Mouse (Mus musculus) heart, adult 2 months (tissue): Measurements from ENCODE around the gene Inpp5a. TPM values are rescaled to one million over a fixed set of nuclear protein-coding genes. Genes with fewer than 3 reads are reported as not detected.

Experiments
- DNase-seq, 2 experiments: peaks; one replicate each; pipeline ENCODE4 v3.0.0; 2021
- H3K27ac ChIP-seq: fragments of 200-600 bp; 2 replicates; pipeline ENCODE4 v1.8.1; 2022
- H3K27me3 ChIP-seq: fragments of 200-500 bp; 2 replicates; pipeline ENCODE4 v1.6.1; 2012; ENCODE audit warnings: mild to moderate bottlenecking, low read length, inconsistent platforms, mixed read lengths; ENCODE audit not compliant: control insufficient read depth, insufficient read depth
- H3K36me3 ChIP-seq: fragments of 200-500 bp; 2 replicates; pipeline ENCODE4 v1.6.1; 2012; ENCODE audit warnings: low read length, inconsistent platforms; ENCODE audit not compliant: control insufficient read depth, insufficient read depth
- H3K4me1 ChIP-seq: fragments of 200-500 bp; 2 replicates; pipeline ENCODE4 v1.6.1; 2011; ENCODE audit warnings: low read length; ENCODE audit not compliant: control insufficient read depth, insufficient read depth
- H3K4me3 ChIP-seq: fragments of 200-600 bp; 2 replicates; pipeline ENCODE4 v1.8.1; 2022
- H3K79me2 ChIP-seq: fragments of 200-500 bp; replicated peaks from 2 replicates; pipeline ENCODE4 v1.6.1; 2012; ENCODE audit warnings: mild to moderate bottlenecking, inconsistent platforms, low read length, moderate library complexity, mixed read lengths; ENCODE audit not compliant: control insufficient read depth, insufficient read depth
- H3K9ac ChIP-seq: fragments of 200-500 bp; 2 replicates; pipeline ENCODE4 v1.6.1; 2012; ENCODE audit warnings: low read depth, mild to moderate bottlenecking, control low read depth, inconsistent platforms, low read length, mixed read lengths
- CTCF ChIP-seq: fragments of 200-600 bp; IDR thresholded peaks from 2 replicates; pipeline ENCODE4 v1.8.1; 2022; ENCODE audit warnings: antibody characterized with exemption, mild to moderate bottlenecking, moderate library complexity
- EP300 ChIP-seq: fragments of 200-500 bp; IDR thresholded peaks from 2 replicates; pipeline ENCODE4 v1.6.1; 2011; ENCODE audit warnings: low read depth, low read length, control low read depth; ENCODE audit not compliant: insufficient read depth
- POLR2A ChIP-seq: fragments of 200-500 bp; IDR thresholded peaks from 2 replicates; pipeline ENCODE4 v1.6.1; 2011; ENCODE audit warnings: mild to moderate bottlenecking, low read depth, low read length, control low read depth; ENCODE audit not compliant: insufficient read depth
- WGBS: fragments of 180-500 bp; shearing (Covaris S2); methylation state at CpG from one replicate; pipeline ENCODE4 v1.1.7; 2018; 5-methylcytosine and 5-hydroxymethylcytosine counted together
- intact Hi-C: fragments of 180-260 bp; cut with DNase I; formaldehyde crosslinking; loops from one replicate; pipeline ENCODE4 v1.15.1; 2025
- polyA plus RNA-seq: library from polyadenylated mRNA; depleted of rRNA; stranded (reverse); fragments of >200 nt; gene quantifications from 2 replicates; pipeline ENCODE4 v1.2.3, GENCODE M21; 2012
- total RNA-seq, 2 experiments: library from RNA; stranded (reverse); gene quantifications; 2 replicates each; pipeline ENCODE4 v1.2.3; 2021

Inpp5a gene
- total and polyA plus RNA-seq, 3 experiments: 134 to 306 (median 280) TPM

DNA sequence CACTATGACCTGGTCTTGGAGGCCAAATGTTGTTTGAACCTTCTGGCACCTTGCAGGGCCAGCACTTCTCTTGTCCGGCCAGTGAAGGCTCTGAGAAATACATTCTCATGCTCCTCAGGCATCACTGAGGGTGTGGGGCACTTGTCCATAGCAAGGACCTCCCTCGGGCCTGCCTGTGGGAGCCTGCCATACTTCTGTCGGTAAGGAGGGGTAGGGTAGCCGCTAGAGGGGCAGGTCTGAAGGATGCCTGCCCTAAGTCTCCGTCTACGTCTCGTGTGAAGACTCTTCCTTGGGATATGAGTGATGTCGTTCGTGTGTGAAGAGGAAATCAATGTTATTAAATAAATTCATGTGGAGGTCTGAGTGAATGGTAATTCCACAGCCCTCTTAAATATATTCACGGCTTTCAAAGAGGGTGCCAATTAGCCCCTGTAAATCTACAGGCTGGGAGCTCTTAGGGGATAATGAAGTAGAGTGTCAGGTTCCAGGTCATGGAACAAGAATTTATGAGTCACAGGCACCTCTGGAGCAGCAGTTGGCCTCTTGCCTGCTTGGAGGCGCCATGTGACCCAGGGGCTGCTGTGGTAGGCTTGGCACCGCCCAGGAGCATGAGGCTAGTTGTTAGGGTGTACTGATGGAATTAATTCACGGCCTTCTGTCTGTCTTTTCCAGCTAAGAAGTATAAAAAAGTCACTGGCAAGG, 127.2 kb downstream of the Inpp5a start:
- H3K36me3 ChIP-seq: peaks cover 6% of the 10 kb centered on the region; the same call in 1 of the 2 replicates
- 67% methylated on average over 13 of the region's 13 CpGs for WGBS
- H3K4me1 ChIP-seq: peaks cover 9% of the 10 kb centered on the region
- intact Hi-C loops: no loop called here
- no peak for TF ChIP-seq CTCF
- no peak for TF ChIP-seq POLR2A
- no peak for TF ChIP-seq EP300
- H3K9ac ChIP-seq: no peak overlapping the region
- DNase-seq: peak; percentile 47 to 74
- no peaks in the 10 kb centered on the region for H3K79me2 ChIP-seq
- no peak overlapping the region for H3K27ac ChIP-seq
- no peaks in the 10 kb centered on the region for H3K27me3 ChIP-seq
- no peak overlapping the region for H3K4me3 ChIP-seq

DNA sequence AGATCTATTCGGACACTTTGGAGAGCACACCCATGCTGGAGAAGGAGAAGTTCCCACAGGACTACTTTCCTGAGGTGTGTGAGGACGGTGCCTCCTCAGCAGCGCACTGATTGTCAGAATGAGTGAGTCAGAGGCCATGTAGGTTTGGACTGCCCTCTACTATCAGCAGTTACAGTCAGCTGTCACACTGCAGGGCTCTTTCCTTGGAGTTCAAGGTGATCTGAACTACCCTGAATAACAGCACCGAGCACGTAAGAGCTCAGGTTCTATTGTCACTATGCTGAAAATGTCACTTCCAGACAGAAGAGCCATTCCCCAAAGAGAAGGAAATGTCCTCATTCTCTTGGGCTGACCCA, 127.7 kb downstream of the Inpp5a start:
- Histone ChIP-seq H3K27me3 (no peaks in the 10 kb centered on the region), H3K27ac (no peak overlapping the region), H3K4me3 (no peak overlapping the region), H3K79me2 (no peaks in the 10 kb centered on the region), H3K4me1 (peaks cover 9% of the 10 kb centered on the region), H3K36me3 (peaks cover 6% of the 10 kb centered on the region; the same call in 1 of the 2 replicates), H3K9ac (no peak overlapping the region)
- DNase-seq: no peak
- intact Hi-C loops: no loop called here
- 68% methylated on average over 5 of the region's 5 CpGs for WGBS
- no peak for TF ChIP-seq POLR2A
- no peak for TF ChIP-seq CTCF
- TF ChIP-seq EP300: no peak

DNA sequence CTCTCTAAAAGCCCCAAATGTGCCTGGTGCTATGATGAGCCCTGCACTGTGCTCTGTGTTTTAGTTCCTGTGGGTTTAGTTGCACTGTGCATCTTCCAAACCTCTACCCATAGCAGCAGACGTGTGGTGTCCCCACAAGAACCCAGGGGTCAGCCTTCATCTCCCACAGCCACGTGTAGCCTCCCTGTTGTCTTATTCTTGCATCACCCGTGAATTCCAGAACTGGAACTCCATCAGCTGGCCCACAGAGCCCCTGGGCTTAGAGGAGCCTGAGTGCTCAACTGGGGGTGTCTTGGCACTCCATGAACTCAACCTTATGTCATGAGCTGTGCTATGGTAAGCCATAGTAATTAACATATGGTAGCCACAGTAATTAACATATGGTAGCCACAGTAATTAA, 129.4 kb downstream of the Inpp5a start:
- Histone ChIP-seq H3K36me3 (peaks cover 6% of the 10 kb centered on the region; the same call in 1 of the 2 replicates), H3K4me1 (peaks cover 9% of the 10 kb centered on the region), H3K27ac (no peak overlapping the region), H3K9ac (no peak overlapping the region), H3K27me3 (no peaks in the 10 kb centered on the region), H3K79me2 (no peaks in the 10 kb centered on the region), H3K4me3 (no peak overlapping the region)
- intact Hi-C loops: no loop called here
- no peak for DNase-seq
- 69% methylated on average over 3 of the region's 3 CpGs for WGBS
- TF ChIP-seq POLR2A (no peak), CTCF (no peak), EP300 (no peak)

DNA sequence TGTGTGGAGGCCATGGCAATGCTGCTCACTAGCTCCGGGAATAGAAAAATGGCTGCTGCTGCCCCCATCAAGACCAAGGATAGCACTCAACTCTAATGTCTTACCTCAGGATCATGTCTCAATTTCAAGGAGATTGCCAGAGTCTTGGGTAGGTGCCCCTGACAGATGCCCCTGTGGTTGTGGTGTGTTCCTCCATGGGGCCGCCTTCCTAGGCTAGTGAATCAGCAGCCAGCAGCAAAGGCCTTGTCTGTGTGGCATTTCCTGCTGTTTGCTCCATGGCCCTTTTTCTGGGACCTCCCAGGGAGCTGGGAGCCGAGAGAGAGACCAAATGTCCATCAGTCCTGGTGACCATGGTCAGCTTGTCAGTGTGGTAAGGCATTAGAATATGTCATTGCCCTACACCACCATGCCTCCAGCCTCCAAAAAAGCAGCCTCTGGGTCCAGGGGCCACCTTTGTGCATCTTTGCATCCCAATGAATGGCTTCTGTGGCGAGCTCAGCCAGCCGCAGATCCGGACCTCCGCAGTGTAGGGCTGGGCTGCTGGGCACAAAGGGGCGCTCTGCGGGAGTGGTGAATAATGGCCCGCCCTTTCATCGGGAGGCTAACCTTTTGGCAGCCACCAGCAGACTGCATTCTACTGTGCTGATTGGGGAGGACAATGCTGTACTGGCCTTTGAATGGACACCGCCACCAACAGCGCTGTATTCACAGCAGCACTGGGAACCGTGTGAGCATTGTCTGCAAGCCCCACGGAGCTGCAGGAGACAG, 139.6 kb downstream of the Inpp5a start:
- Histone ChIP-seq H3K4me1 (no peaks in the 10 kb centered on the region), H3K27ac (no peak overlapping the region), H3K9ac (no peak overlapping the region), H3K4me3 (no peak overlapping the region), H3K27me3 (no peaks in the 10 kb centered on the region), H3K79me2 (no peaks in the 10 kb centered on the region), H3K36me3 (no peaks in the 10 kb centered on the region)
- no peak for DNase-seq
- WGBS: 66% methylated on average over 15 of the region's 15 CpGs
- intact Hi-C loops: no loop called here
- TF ChIP-seq EP300 (no peak), POLR2A (no peak), CTCF (no peak)

DNA sequence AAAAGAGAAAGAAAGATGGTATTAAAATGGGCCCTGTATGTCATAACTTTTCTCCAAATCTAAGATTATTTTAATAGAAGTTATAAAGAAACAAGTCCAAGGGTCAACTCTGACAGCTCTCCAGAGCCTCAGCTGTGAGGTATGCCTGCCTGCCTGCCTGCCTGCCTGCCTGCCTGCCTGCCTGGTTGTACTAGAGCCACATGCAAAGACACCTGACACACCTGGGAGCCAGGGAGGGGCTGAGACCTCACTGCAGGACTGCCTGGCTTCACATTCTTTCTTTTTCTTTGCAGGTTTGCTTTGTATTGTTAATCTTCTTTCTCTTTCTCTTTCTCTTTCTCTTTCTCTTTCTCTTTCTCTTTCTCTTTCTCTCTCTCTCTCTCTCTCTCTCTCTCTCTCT, 140.3 kb downstream of the Inpp5a start:
- H3K9ac ChIP-seq: no peak overlapping the region
- no peaks in the 10 kb centered on the region for H3K4me1 ChIP-seq
- no peaks in the 10 kb centered on the region for H3K27me3 ChIP-seq
- no peak for TF ChIP-seq EP300
- no peak for TF ChIP-seq POLR2A
- TF ChIP-seq CTCF: no peak
- intact Hi-C loops: no loop called here
- no peak for DNase-seq
- no peaks in the 10 kb centered on the region for H3K79me2 ChIP-seq
- H3K36me3 ChIP-seq: no peaks in the 10 kb centered on the region
- H3K4me3 ChIP-seq: no peak overlapping the region
- no peak overlapping the region for H3K27ac ChIP-seq

DNA sequence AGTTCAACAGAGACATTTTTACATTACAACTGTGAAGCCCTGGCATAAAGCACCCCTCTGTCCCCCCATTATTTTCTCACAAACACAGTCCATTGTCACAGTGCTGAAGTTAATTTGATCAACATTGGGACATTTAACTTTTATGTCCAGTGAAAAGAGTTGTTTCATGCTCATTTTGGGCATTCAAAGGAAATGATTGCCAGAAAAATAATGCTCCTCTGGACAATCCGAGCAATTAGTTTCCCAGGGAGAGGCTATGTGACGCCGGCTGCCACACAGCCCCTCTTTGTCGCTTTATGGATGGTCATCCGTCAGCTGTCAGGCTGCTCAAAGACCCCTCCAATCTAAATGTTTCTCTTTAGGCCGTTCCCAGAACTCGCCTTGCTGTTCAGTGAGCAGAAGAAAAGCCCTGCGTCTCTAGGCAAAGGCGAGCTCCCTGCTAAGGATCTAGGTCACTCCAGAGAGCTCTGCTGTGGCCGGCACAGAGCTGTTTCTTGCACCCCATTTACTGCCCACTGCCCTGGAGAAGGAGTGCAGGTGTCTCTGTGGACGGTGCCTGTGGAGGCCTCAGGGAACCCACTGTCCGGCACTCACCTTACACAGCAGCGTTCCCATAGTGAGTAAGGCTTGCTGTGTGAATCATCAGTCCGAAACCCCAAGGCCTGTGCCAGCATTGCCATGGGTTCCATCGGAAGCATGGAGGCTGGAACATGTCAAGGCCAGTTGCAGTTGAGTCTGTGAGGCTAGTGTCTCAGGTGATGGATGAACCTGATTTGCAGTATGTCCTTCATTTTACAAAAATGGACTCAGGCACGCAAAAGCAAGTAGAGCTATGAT, 141.9 kb downstream of the Inpp5a start:
- no peaks in the 10 kb centered on the region for H3K36me3 ChIP-seq
- no peak for DNase-seq
- no peak overlapping the region for H3K4me3 ChIP-seq
- no peaks in the 10 kb centered on the region for H3K79me2 ChIP-seq
- no peaks in the 10 kb centered on the region for H3K27me3 ChIP-seq
- H3K4me1 ChIP-seq: no peaks in the 10 kb centered on the region
- no peak overlapping the region for H3K27ac ChIP-seq
- WGBS: 90% methylated on average over 16 of the region's 16 CpGs
- intact Hi-C loops: no loop called here
- no peak overlapping the region for H3K9ac ChIP-seq
- no peak for TF ChIP-seq EP300
- no peak for TF ChIP-seq POLR2A
- TF ChIP-seq CTCF: no peak
